Mouse (Mus musculus): Measurements from ENCODE around the gene Gm10153. TPM values are rescaled to one million over a fixed set of nuclear protein-coding genes. Genes with fewer than 3 reads are reported as not detected.
"Not testable (repeated sequence)": the region's sequence is repeated elsewhere in the genome, so short reads cannot be mapped to it uniquely, and the experiment has no call there.

The Gm10153 gene
- total and polyA plus RNA-seq, 3 experiments, result not detected

GRCm38 (mm10) chr7:142146033-142146432 lies 44.2 kb downstream of the Gm10153 start:
- H3K9me3 ChIP-seq (replicated peaks), result no peaks in the 10 kb centered on the region
- H3K36me3 ChIP-seq (replicated peaks), result no peaks in the 10 kb centered on the region
- no peak for TF ChIP-seq GATA1 (IDR thresholded peaks at IDR 0.05; ENCODE audit: borderline replicate concordance, low read length)
- no peak for TF ChIP-seq TAL1 (conservative IDR thresholded peaks at IDR 0.05; ENCODE audit: low read depth, low read length)
- TF ChIP-seq GATA2 (IDR thresholded peaks at IDR 0.05; ENCODE audit: borderline replicate concordance, low read depth, low read length), result no peak
- TF ChIP-seq POLR2AphosphoS5 (IDR thresholded peaks at IDR 0.05; ENCODE audit: insufficient replicate concordance, low read depth, low read length), result no peak
- TF ChIP-seq CTCF (IDR thresholded peaks at IDR 0.05; ENCODE audit: low read depth, low read length), result no peak
- no peak overlapping the region for H3K4me3 ChIP-seq (ENCODE audit: low read depth, low read length)
- peaks cover 2% of the 10 kb centered on the region; the same call in 1 of the 2 replicates for H3K27me3 ChIP-seq (ENCODE audit: insufficient read depth, low read length)
- ATAC-seq (ENCODE audit: extremely low read depth, insufficient number of reproducible peaks, low FRiP score, poor library complexity, severe bottlenecking), result no peak
- DNase-seq (ENCODE audit: low spot score), result peak; percentile 32
- no peaks in the 10 kb centered on the region for H3K4me1 ChIP-seq (ENCODE audit: insufficient read depth, low read depth, low read length)

GRCm38 (mm10) chr7:142145413-142145940 lies 44.7 kb downstream of the Gm10153 start:
- no peak for DNase-seq (ENCODE audit: low spot score)
- ATAC-seq (ENCODE audit: extremely low read depth, insufficient number of reproducible peaks, low FRiP score, poor library complexity, severe bottlenecking), result no peak
- H3K9me3 ChIP-seq (replicated peaks), result no peaks in the 10 kb centered on the region
- no peak overlapping the region for H3K4me3 ChIP-seq (ENCODE audit: low read depth, low read length)
- no peaks in the 10 kb centered on the region for H3K4me1 ChIP-seq (ENCODE audit: insufficient read depth, low read depth, low read length)
- H3K36me3 ChIP-seq (replicated peaks), result no peaks in the 10 kb centered on the region
- H3K27me3 ChIP-seq (ENCODE audit: insufficient read depth, low read length), result peaks cover 2% of the 10 kb centered on the region; the same call in 1 of the 2 replicates
- TF ChIP-seq GATA2 (IDR thresholded peaks at IDR 0.05; ENCODE audit: borderline replicate concordance, low read depth, low read length) (no peak), TAL1 (conservative IDR thresholded peaks at IDR 0.05; ENCODE audit: low read depth, low read length) (no peak), GATA1 (IDR thresholded peaks at IDR 0.05; ENCODE audit: borderline replicate concordance, low read length) (no peak), POLR2AphosphoS5 (IDR thresholded peaks at IDR 0.05; ENCODE audit: insufficient replicate concordance, low read depth, low read length) (no peak), CTCF (IDR thresholded peaks at IDR 0.05; ENCODE audit: low read depth, low read length) (no peak)

- H3K4me3 ChIP-seq (ENCODE audit: low read depth, low read length), result no peak within 1 kb of the TSS
- TF ChIP-seq GATA1 (IDR thresholded peaks at IDR 0.05; ENCODE audit: borderline replicate concordance, low read length), result no peak
- no peak for TF ChIP-seq GATA2 (IDR thresholded peaks at IDR 0.05; ENCODE audit: borderline replicate concordance, low read depth, low read length)
- H3K36me3 ChIP-seq (replicated peaks), result no peaks in the 10 kb centered on the region
- ATAC-seq (ENCODE audit: extremely low read depth, insufficient number of reproducible peaks, low FRiP score, poor library complexity, severe bottlenecking) (no peak), DNase-seq (ENCODE audit: low spot score) (peak; percentile 6)
- H3K27me3 ChIP-seq (ENCODE audit: insufficient read depth, low read length), result peaks cover 2% of the 10 kb centered on the region; the same call in 1 of the 2 replicates
- no peaks in the 10 kb centered on the region for H3K9me3 ChIP-seq (replicated peaks)
- no peaks in the 10 kb centered on the region for H3K4me1 ChIP-seq (ENCODE audit: insufficient read depth, low read depth, low read length)
Observed at GRCm38 (mm10) chr7:142144507-142144906, 45.7 kb downstream of the Gm10153 start, which contains the start of gene Gm45337. Gm45337 (minus strand) TSS chr7:142144607.

- not testable (repeated sequence) for DNase-seq (ENCODE audit: low spot score); H3K27me3 ChIP-seq (ENCODE audit: insufficient read depth, low read length); H3K36me3 ChIP-seq (replicated peaks); H3K4me1 ChIP-seq (ENCODE audit: insufficient read depth, low read depth, low read length); H3K4me3 ChIP-seq (ENCODE audit: low read depth, low read length); ATAC-seq (ENCODE audit: extremely low read depth, insufficient number of reproducible peaks, low FRiP score, poor library complexity, severe bottlenecking); H3K9me3 ChIP-seq (replicated peaks)
Observed at GRCm38 (mm10) chr7:142143506-142144010, 46.6 kb downstream of the Gm10153 start.

GRCm38 (mm10) chr7:142140696-142141095 lies 49.5 kb downstream of the Gm10153 start:
- no peaks in the 10 kb centered on the region for H3K4me1 ChIP-seq (ENCODE audit: insufficient read depth, low read depth, low read length)
- H3K27me3 ChIP-seq (ENCODE audit: insufficient read depth, low read length), result peaks cover 2% of the 10 kb centered on the region; the same call in 1 of the 2 replicates
- no peak for ATAC-seq (ENCODE audit: extremely low read depth, insufficient number of reproducible peaks, low FRiP score, poor library complexity, severe bottlenecking)
- H3K4me3 ChIP-seq (ENCODE audit: low read depth, low read length), result no peak overlapping the region
- TF ChIP-seq GATA2 (IDR thresholded peaks at IDR 0.05; ENCODE audit: borderline replicate concordance, low read depth, low read length), result no peak
- no peaks in the 10 kb centered on the region for H3K36me3 ChIP-seq (replicated peaks)
- no peak for DNase-seq (ENCODE audit: low spot score)
- no peaks in the 10 kb centered on the region for H3K9me3 ChIP-seq (replicated peaks)

Other genes with a start within 250 kb of the Gm10153 start
Only the 20 nearest of the 21 such genes appear.
- not detected in 2 replicates for gene Brsk2, start 240.6 kb downstream of the Gm10153 start, total RNA-seq (2014; fragmentation: Nextera tagmentation)
- 0.05 TPM in 1 of 2 replicates, not detected in the other for gene Brsk2, start 240.6 kb downstream of the Gm10153 start, total RNA-seq (2017)
- not detected in 2 replicates for gene Brsk2, start 240.6 kb downstream of the Gm10153 start, polyA plus RNA-seq (2012)
- 23.3 and 25.9 TPM in 2 replicates for gene Mob2, start 129.3 kb downstream of the Gm10153 start, total RNA-seq (2014; fragmentation: Nextera tagmentation)
- 33.9 and 41.5 TPM in 2 replicates for gene Mob2, start 129.3 kb downstream of the Gm10153 start, total RNA-seq (2017)
- 36.3 and 37.1 TPM in 2 replicates for gene Mob2, start 129.3 kb downstream of the Gm10153 start, polyA plus RNA-seq (2012)
- gene Dusp8, start 94.5 kb downstream of the Gm10153 start, total RNA-seq (2014; fragmentation: Nextera tagmentation), result 2.0 TPM in 1 of 2 replicates, not detected in the other
- gene Dusp8, start 94.5 kb downstream of the Gm10153 start, total RNA-seq (2017), result 0.06 and 0.11 TPM in 2 replicates
- 0.01 TPM in 1 of 2 replicates, not detected in the other for gene Dusp8, start 94.5 kb downstream of the Gm10153 start, polyA plus RNA-seq (2012)
- gene Gm45618, start 69.7 kb downstream of the Gm10153 start, total RNA-seq (2014; fragmentation: Nextera tagmentation), result not detected in 2 replicates
- not detected in 2 replicates for gene Gm45618, start 69.7 kb downstream of the Gm10153 start, total RNA-seq (2017)
- not detected in 2 replicates for gene Gm45618, start 69.7 kb downstream of the Gm10153 start, polyA plus RNA-seq (2012)
- gene Gm39115, start 54.4 kb downstream of the Gm10153 start, total RNA-seq (2014; fragmentation: Nextera tagmentation), result not detected in 2 replicates
- not detected in 2 replicates for gene Gm39115, start 54.4 kb downstream of the Gm10153 start, total RNA-seq (2017)
- gene Gm39115, start 54.4 kb downstream of the Gm10153 start, polyA plus RNA-seq (2012), result not detected in 2 replicates
- not detected in 2 replicates for gene Gm45337, start 45.8 kb downstream of the Gm10153 start, total RNA-seq (2014; fragmentation: Nextera tagmentation)
- not detected in 2 replicates for gene Gm45337, start 45.8 kb downstream of the Gm10153 start, total RNA-seq (2017)
- gene Gm45337, start 45.8 kb downstream of the Gm10153 start, polyA plus RNA-seq (2012), result not detected in 2 replicates
- not detected in 2 replicates for gene Gm29735, start 33.3 kb downstream of the Gm10153 start, total RNA-seq (2014; fragmentation: Nextera tagmentation)
- gene Gm29735, start 33.3 kb downstream of the Gm10153 start, total RNA-seq (2017), result not detected in 2 replicates
- gene Gm29735, start 33.3 kb downstream of the Gm10153 start, polyA plus RNA-seq (2012), result not detected in 2 replicates
- not detected in 2 replicates for gene Gm4553, start 24.6 kb downstream of the Gm10153 start, total RNA-seq (2014; fragmentation: Nextera tagmentation)
- not detected in 2 replicates for gene Gm4553, start 24.6 kb downstream of the Gm10153 start, total RNA-seq (2017)
- gene Gm4553, start 24.6 kb downstream of the Gm10153 start, polyA plus RNA-seq (2012), result not detected in 2 replicates
- gene Krtap5-2, start 14.4 kb downstream of the Gm10153 start, total RNA-seq (2014; fragmentation: Nextera tagmentation), result not detected in 2 replicates
- 0.12 TPM in 1 of 2 replicates, not detected in the other for gene Krtap5-2, start 14.4 kb downstream of the Gm10153 start, total RNA-seq (2017)
- not detected in 2 replicates for gene Krtap5-2, start 14.4 kb downstream of the Gm10153 start, polyA plus RNA-seq (2012)
- gene Krtap5-3, start 11.0 kb upstream of the Gm10153 start, total RNA-seq (2014; fragmentation: Nextera tagmentation), result not detected in 2 replicates
- gene Krtap5-3, start 11.0 kb upstream of the Gm10153 start, total RNA-seq (2017), result not detected in 2 replicates
- gene Krtap5-3, start 11.0 kb upstream of the Gm10153 start, polyA plus RNA-seq (2012), result not detected in 2 replicates
- not detected in 2 replicates for gene Gm7579, start 21.5 kb upstream of the Gm10153 start, total RNA-seq (2014; fragmentation: Nextera tagmentation)
- gene Gm7579, start 21.5 kb upstream of the Gm10153 start, total RNA-seq (2017), result not detected in 2 replicates
- not detected in 2 replicates for gene Gm7579, start 21.5 kb upstream of the Gm10153 start, polyA plus RNA-seq (2012)
- not detected in 2 replicates for gene Krtap5-5, start 39.6 kb upstream of the Gm10153 start, total RNA-seq (2014; fragmentation: Nextera tagmentation)
- not detected in 2 replicates for gene Krtap5-5, start 39.6 kb upstream of the Gm10153 start, total RNA-seq (2017)
- gene Krtap5-5, start 39.6 kb upstream of the Gm10153 start, polyA plus RNA-seq (2012), result not detected in 2 replicates
- not detected in 2 replicates for gene Gm40460, start 50.7 kb upstream of the Gm10153 start, total RNA-seq (2014; fragmentation: Nextera tagmentation)
- not detected in 2 replicates for gene Gm40460, start 50.7 kb upstream of the Gm10153 start, total RNA-seq (2017)
- gene Gm40460, start 50.7 kb upstream of the Gm10153 start, polyA plus RNA-seq (2012), result not detected in 2 replicates
- not detected in 2 replicates for gene Gm2431, start 68.0 kb upstream of the Gm10153 start, total RNA-seq (2014; fragmentation: Nextera tagmentation)
- not detected in 2 replicates for gene Gm2431, start 68.0 kb upstream of the Gm10153 start, total RNA-seq (2017)
- gene Gm2431, start 68.0 kb upstream of the Gm10153 start, polyA plus RNA-seq (2012), result not detected in 2 replicates
- not detected in 2 replicates for gene Gm4559, start 84.0 kb upstream of the Gm10153 start, total RNA-seq (2014; fragmentation: Nextera tagmentation)
- not detected in 2 replicates for gene Gm4559, start 84.0 kb upstream of the Gm10153 start, total RNA-seq (2017)
- not detected in 2 replicates for gene Gm4559, start 84.0 kb upstream of the Gm10153 start, polyA plus RNA-seq (2012)
- gene Krtap5-1, start 106.7 kb upstream of the Gm10153 start, total RNA-seq (2014; fragmentation: Nextera tagmentation), result not detected in 2 replicates
- gene Krtap5-1, start 106.7 kb upstream of the Gm10153 start, total RNA-seq (2017), result not detected in 2 replicates
- not detected in 2 replicates for gene Krtap5-1, start 106.7 kb upstream of the Gm10153 start, polyA plus RNA-seq (2012)
- not detected in 2 replicates for gene Krtap5-4, start 113.2 kb upstream of the Gm10153 start, total RNA-seq (2014; fragmentation: Nextera tagmentation)
- not detected in 2 replicates for gene Krtap5-4, start 113.2 kb upstream of the Gm10153 start, total RNA-seq (2017)
- not detected in 2 replicates for gene Krtap5-4, start 113.2 kb upstream of the Gm10153 start, polyA plus RNA-seq (2012)
- gene Ifitm10, start 183.4 kb upstream of the Gm10153 start, total RNA-seq (2014; fragmentation: Nextera tagmentation), result not detected in 2 replicates
- gene Ifitm10, start 183.4 kb upstream of the Gm10153 start, total RNA-seq (2017), result 0.81 and 0.93 TPM in 2 replicates
- gene Ifitm10, start 183.4 kb upstream of the Gm10153 start, polyA plus RNA-seq (2012), result 0.33 and 0.52 TPM in 2 replicates
- not detected in 2 replicates for gene Gm49369, start 192.3 kb upstream of the Gm10153 start, total RNA-seq (2014; fragmentation: Nextera tagmentation)
- 246 and 291 TPM in 2 replicates for gene Gm49369, start 192.3 kb upstream of the Gm10153 start, total RNA-seq (2017)
- 28.2 and 43.6 TPM in 2 replicates for gene Gm49369, start 192.3 kb upstream of the Gm10153 start, polyA plus RNA-seq (2012)
- gene Ctsd, start 197.6 kb upstream of the Gm10153 start, total RNA-seq (2014; fragmentation: Nextera tagmentation), result 102 and 133 TPM in 2 replicates
- 1,036 and 1,228 TPM in 2 replicates for gene Ctsd, start 197.6 kb upstream of the Gm10153 start, total RNA-seq (2017)
- gene Ctsd, start 197.6 kb upstream of the Gm10153 start, polyA plus RNA-seq (2012), result 43.0 and 64.7 TPM in 2 replicates